Mouse (Mus musculus): ENCODE data around the gene Ccnd3. TPM values are rescaled to one million over a fixed set of nuclear protein-coding genes. Genes with fewer than 3 reads are reported as not detected.

Gene Ccnd3
- polyA plus RNA-seq, 1 experiment from 2014 or later = 552 TPM

DNA sequence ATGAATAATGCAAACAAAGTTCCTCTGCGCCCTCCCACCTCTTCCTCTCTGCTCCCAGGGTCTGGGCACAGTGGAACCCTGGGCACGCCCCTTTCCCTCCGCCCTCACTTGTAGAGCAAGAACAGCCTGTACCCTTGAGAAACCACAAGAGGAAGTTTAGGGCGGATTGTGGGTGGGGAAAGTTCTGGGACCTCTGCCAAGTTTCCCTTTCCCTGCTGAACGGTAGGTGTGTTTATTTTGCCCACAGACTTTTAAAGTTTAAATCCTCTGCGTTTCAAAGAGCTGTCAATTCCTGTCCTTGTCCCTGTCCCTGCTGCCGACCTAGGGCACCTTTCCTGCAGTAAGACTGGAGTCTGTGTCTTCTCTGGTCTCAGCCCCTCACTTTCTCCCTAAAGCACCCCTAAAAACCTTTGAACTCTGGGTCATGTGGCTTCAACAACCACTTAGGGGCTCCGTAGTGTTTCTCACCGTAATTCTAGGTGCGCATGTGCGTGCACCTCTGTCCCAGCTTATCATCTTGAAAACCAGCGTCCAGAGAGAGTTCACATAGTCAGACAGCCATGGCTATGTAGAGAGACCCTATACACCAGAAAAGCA is 3.3 kb downstream of the Ccnd3 start:
- DNase-seq (ENCODE audit: low spot score) = peak; percentile 93
- Histone ChIP-seq H3K4me3 (peak overlapping the region; percentile 45), H3K27me3 (ENCODE audit: insufficient read depth, poor library complexity, severe bottlenecking) (no peaks in the 10 kb centered on the region), H3K4me1 (peaks cover 50% of the 10 kb centered on the region), H3K36me3 (no peaks in the 10 kb centered on the region), H3K27ac (peak overlapping the region; percentile 79), H3K9me3 (no peaks in the 10 kb centered on the region)
- 33% methylated on average over 12 of the region's 12 CpGs for WGBS

DNA sequence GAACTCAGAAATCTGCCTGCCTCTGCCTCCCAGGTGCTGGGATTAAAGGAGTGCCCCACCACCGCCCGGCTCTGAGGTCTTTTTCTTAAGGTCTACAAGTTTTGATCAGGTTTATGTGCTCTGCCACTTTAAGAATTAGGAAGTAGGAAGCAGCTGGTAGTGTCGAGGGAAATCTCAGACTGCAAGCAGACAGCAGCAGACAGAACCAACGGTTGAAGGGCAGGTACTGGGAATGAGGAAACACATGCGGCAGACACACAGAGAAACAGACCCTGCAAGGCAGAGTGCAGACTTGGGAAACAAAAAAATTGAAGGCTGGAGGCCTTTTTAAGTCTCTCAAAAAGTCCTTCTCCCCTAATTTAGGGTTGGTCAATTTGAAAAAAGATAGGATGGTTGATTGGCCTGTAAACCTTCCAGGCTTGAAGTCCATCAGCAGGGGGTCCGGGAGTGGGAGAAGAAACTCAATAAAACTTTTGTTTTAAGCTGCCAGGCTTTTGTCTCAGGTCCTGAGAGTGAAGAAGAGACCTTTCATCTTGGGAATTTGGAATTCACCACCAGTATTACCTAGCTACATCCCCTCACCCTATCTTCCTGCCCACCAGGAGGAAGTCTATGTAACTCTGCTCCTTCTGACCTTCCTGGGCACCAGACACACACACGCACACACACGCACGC is 4.3 kb downstream of the Ccnd3 start:
- DNase-seq (ENCODE audit: low spot score) = no peak
- Histone ChIP-seq H3K36me3 (no peaks in the 10 kb centered on the region), H3K27me3 (ENCODE audit: insufficient read depth, poor library complexity, severe bottlenecking) (no peaks in the 10 kb centered on the region), H3K4me3 (no peak overlapping the region), H3K27ac (0 out of 2 replicates have a peak overlapping the region, but pooled peaks have one; percentile 7), H3K4me1 (peaks cover 58% of the 10 kb centered on the region), H3K9me3 (no peaks in the 10 kb centered on the region)
- WGBS = 65% methylated on average over 9 of the region's 9 CpGs

DNA sequence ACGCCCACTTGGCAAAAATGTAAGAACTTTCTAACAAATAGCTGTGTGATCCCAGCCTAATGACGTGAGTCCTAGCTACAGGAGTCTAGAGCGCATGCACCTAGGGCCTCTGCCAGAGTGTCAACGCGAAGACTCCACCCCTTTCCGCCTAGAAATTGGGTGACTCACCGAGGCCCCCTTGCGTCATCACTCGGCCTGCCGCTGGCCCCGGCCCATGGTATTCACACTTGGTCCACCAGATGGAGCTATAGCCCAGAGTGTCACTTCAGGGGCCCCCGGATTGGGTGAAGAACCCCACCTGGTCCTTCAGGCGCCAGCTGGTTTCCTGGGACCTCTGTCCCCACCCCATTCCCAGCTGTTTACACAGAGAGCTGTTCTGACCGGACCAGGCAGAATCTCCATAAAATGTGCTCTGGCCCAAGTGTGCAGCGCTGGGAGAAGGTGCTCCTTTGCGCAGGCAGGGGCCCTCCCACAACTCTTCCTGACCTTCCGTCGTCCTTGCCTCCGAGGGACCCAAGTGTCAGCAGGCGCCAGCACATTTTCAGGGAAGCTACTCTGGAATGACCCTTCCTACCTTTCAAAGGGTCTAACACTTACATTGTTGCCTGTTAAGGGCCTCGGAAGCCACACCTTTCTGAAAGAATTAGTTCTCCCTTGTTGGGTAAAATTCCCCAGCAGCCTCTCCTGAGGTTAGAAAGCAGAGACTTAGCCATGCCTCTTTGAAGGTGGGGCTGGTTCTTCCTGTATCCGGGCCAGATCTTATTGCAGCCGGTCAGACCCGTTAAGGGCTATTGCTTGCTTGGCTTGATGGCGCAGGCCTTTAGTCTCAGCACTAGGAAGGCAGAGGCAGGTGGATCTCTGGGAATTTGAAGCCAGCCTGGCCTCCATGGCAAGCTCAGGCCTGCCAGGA is 6.5 kb downstream of the Ccnd3 start:
- DNase-seq (ENCODE audit: low spot score) = peak; percentile 99
- Histone ChIP-seq H3K27me3 (ENCODE audit: insufficient read depth, poor library complexity, severe bottlenecking) (no peaks in the 10 kb centered on the region), H3K36me3 (peaks cover 3% of the 10 kb centered on the region; the same call in 1 of the 2 replicates), H3K4me3 (peak overlapping the region; percentile 47), H3K9me3 (no peaks in the 10 kb centered on the region), H3K4me1 (peaks cover 39% of the 10 kb centered on the region), H3K27ac (peak overlapping the region; percentile 93)
- 10% methylated on average over 25 of the region's 25 CpGs for WGBS

DNA sequence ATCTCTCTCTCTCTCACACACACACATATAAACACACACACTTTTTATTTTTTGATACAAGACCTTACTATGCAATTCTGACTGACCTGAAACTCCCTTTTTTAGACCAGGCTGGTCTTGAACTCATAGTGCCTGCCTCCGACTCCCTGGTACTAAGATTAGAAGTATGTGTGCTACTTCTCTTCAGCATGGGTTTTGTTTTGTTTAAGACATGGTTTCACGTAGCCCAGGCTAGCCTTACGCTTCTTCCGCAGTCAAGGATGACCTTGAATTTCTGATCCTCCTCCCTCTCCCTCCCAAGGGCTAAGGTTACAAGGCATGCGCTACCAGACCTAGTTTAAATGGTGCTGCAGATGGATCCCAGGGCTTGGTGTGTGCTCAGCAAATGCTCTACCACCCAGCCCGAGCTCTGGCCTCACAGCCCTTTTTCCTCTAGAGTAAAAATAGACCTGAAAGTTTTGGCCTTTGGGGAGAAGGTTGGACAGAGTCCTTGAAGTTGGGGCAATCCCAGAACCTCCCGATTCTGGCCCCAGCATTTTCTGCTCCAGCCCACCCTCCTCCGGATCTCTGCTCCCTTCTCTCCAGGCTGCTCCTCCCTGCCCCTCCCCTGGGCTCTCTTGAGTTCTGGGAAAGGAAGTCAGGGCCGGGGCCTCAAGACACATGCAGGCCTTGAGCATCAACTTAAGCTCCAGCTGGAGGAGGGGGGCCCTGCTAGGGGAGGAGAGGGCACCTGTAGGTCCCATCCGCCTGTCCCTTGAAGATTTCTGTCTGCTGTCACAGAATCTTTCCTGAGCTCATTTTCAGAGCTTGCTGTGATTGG is 8.3 kb downstream of the Ccnd3 start:
- H3K36me3 ChIP-seq = peaks cover 3% of the 10 kb centered on the region; the same call in 1 of the 2 replicates
- no peaks in the 10 kb centered on the region for H3K9me3 ChIP-seq
- H3K4me3 ChIP-seq = no peak overlapping the region
- H3K4me1 ChIP-seq = peaks cover 39% of the 10 kb centered on the region
- H3K27ac ChIP-seq = peak overlapping the region; percentile 93
- 67% methylated on average over 10 of the region's 10 CpGs for WGBS
- H3K27me3 ChIP-seq (ENCODE audit: insufficient read depth, poor library complexity, severe bottlenecking) = no peaks in the 10 kb centered on the region
- DNase-seq (ENCODE audit: low spot score) = no peak

DNA sequence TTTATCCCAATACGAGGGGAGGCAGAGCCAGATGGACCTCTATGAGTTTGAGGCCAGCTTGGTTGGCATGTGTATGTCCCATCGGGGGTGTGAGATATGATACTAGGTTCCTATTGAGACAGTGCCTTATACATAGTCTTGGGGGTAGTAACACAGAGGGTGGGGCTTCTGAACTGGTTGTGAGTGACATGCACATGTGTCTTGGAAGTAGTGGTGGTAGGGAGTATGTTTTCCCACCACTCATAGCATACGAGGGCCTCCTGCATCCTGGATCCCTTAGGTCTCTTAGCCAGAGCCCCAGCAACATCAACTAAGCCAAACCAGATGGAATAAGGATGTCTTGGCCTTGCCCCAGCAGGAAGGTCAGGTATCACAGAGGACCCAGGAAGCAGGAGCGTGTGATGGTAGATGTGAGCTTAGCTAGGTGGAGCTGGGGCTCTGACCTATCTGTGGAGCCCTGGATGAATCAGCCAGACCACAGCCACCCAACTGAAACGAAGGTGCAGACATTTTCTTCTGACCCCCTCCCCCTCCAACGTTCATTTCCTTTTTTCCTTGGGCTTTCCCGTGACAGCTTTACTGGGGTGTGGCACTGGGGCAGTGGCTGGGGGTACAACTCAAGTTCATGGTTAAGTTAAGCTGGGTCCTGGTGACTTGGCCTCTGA is 10.5 kb downstream of the Ccnd3 start:
- Histone ChIP-seq H3K27ac (peak overlapping the region; percentile 56; the same call in 1 of the 2 replicates), H3K36me3 (peaks cover 3% of the 10 kb centered on the region; the same call in 1 of the 2 replicates), H3K27me3 (ENCODE audit: insufficient read depth, poor library complexity, severe bottlenecking) (no peaks in the 10 kb centered on the region), H3K9me3 (no peaks in the 10 kb centered on the region), H3K4me3 (no peak overlapping the region), H3K4me1 (peaks cover 49% of the 10 kb centered on the region)
- DNase-seq (ENCODE audit: low spot score) = no peak
- 83% methylated on average over 7 of the region's 7 CpGs for WGBS

DNA sequence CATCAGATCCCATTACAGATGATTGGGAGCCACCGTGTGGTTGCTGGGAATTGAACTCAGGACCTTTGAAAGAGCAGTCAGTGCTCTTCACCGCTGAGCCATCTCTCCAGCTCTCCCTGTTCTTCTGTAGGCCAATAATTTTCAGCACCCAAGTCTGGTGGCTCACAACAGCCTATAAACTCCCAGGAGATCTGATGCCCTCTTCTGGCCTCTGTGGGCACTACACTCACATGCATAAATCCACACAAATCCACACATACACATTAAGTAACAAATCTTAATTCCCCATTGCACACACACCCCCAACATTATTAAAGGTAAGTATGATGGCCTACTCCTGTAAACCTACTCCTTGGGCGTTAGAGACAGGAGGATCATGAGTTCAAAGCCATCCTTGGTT is 11.4 kb downstream of the Ccnd3 start:
- H3K4me1 ChIP-seq = peaks cover 56% of the 10 kb centered on the region
- H3K9me3 ChIP-seq = no peaks in the 10 kb centered on the region
- peaks cover 3% of the 10 kb centered on the region; the same call in 1 of the 2 replicates for H3K36me3 ChIP-seq
- no peak for DNase-seq (ENCODE audit: low spot score)
- H3K27ac ChIP-seq = no peak overlapping the region
- H3K4me3 ChIP-seq = no peak overlapping the region
- no peaks in the 10 kb centered on the region for H3K27me3 ChIP-seq (ENCODE audit: insufficient read depth, poor library complexity, severe bottlenecking)
- WGBS = 96% methylated on average over 3 of the region's 3 CpGs

DNA sequence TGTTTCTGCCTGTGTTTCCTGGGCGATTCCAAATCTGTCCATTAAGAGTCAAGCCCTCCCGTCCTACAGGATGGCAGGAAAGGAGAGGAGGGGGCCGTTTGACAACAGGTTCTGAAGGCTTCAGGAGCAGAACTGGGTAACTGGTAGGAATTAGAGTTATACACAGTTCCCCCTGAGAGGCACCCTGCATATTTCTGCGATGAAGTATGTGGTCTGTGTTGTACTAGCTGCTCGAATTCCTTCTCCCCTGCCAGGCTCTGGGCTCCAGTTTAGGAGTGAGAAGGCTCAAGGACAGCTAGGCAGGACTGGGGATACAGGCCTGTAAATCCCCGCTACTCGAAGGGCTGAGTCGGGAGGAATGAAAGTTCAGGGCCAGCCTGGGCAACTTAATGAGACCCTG is 13.4 kb downstream of the Ccnd3 start:
- WGBS = 22% methylated on average over 8 of the region's 8 CpGs
- H3K9me3 ChIP-seq = no peaks in the 10 kb centered on the region
- H3K27ac ChIP-seq = peak overlapping the region; percentile 98
- peaks cover 3% of the 10 kb centered on the region; the same call in 1 of the 2 replicates for H3K36me3 ChIP-seq
- H3K4me1 ChIP-seq = peaks cover 62% of the 10 kb centered on the region
- peak; percentile 90 for DNase-seq (ENCODE audit: low spot score)
- peak overlapping the region; percentile 19; the same call in 1 of the 2 replicates for H3K4me3 ChIP-seq
- H3K27me3 ChIP-seq (ENCODE audit: insufficient read depth, poor library complexity, severe bottlenecking) = no peaks in the 10 kb centered on the region

DNA sequence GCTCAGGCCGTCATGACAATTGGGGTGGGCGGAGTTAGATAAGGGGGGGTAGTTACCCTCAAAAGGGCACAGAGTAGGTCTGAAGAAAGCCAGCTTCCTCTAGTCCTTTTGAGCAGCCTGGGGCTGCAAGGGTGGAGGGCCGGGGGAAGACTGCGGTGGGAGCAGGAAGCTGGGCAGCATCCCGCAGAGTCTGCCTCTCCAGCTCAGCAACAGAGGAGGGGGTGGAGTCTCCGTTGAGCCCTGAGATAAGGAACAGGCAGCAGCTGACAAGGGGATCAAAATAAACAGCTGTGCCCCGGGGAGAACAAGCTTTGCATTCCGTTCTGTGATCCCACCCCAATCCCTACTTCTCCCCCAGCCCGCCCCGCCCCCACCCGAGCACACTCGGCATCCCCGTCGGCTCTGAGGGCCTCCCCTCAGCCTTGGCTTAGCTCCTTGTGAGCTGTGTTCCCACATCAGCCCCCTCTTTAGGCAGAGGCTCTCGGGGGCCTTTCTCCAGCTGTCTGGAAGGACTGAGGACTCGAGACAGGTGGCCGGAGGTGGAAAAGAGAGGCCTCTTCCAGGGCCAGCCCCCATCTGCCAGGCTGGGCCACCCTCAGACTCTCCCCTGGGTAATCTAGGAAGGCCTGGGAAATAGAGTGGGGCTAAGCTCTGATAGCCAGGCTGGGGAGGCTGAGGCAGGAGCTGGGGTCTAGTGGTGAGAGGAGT is 16.9 kb downstream of the Ccnd3 start:
- DNase-seq (ENCODE audit: low spot score) = peak; percentile 98
- WGBS = under 1% methylated on average over 17 of the region's 17 CpGs
- Histone ChIP-seq H3K9me3 (no peaks in the 10 kb centered on the region), H3K27ac (peak overlapping the region; percentile 98), H3K36me3 (no peaks in the 10 kb centered on the region), H3K4me1 (peaks cover 73% of the 10 kb centered on the region), H3K27me3 (ENCODE audit: insufficient read depth, poor library complexity, severe bottlenecking) (no peaks in the 10 kb centered on the region), H3K4me3 (peak overlapping the region; percentile 47)

DNA sequence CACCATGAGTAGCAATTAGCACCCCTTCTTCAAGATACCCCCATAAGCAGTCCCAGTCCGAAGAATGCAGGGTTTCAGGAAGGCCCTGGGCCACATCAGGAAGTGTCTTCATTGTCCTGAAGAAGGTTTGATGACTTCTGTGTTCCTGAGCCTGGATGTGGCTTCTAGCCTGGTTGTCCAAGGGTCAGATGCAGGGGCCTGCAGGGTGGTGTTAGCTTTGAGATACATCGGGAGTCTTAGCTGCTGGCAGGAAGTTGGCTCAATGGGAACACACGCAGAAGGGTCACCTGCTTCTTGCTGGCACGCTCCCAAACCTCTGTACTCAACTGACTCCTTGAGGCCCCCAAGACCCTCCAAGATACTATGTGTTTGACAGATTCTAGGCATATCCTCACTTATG is 17.7 kb downstream of the Ccnd3 start:
- peak overlapping the region; percentile 98 for H3K27ac ChIP-seq
- DNase-seq (ENCODE audit: low spot score) = no peak
- H3K36me3 ChIP-seq = no peaks in the 10 kb centered on the region
- H3K27me3 ChIP-seq (ENCODE audit: insufficient read depth, poor library complexity, severe bottlenecking) = no peaks in the 10 kb centered on the region
- H3K4me1 ChIP-seq = peaks cover 77% of the 10 kb centered on the region
- peak overlapping the region; percentile 47; the same call in 1 of the 2 replicates for H3K4me3 ChIP-seq
- H3K9me3 ChIP-seq = no peaks in the 10 kb centered on the region
- WGBS = 46% methylated on average over 4 of the region's 4 CpGs

DNA sequence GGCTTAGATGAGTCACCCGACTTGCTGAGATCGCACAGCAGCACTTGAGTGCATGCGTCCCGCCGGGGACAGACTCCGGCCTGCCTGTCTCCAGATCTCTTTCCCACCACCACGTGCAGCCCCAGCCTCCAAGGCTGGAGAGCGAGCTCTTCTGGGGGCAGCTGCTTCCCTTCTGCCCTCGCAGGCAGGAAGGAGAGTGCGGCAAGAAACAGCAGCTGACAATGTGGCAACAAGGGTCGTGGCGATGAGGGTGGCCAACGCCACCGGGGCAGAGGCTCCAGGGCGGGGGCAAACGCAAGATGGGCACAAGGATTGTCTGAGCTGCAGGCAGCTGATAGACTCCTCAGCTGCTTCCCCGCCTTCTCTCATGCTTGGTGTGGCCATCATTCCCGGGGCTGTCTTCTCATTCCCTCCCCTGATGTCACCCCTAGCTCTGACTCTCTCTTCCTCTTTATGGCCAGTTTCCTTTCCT is 18.4 kb downstream of the Ccnd3 start:
- Histone ChIP-seq H3K9me3 (no peaks in the 10 kb centered on the region), H3K4me1 (peaks cover 77% of the 10 kb centered on the region), H3K36me3 (no peaks in the 10 kb centered on the region), H3K27ac (peak overlapping the region; percentile 98), H3K27me3 (ENCODE audit: insufficient read depth, poor library complexity, severe bottlenecking) (no peaks in the 10 kb centered on the region), H3K4me3 (peak overlapping the region; percentile 22; the same call in 1 of the 2 replicates)
- 36% methylated on average over 18 of the region's 18 CpGs for WGBS
- DNase-seq (ENCODE audit: low spot score) = no peak

DNA sequence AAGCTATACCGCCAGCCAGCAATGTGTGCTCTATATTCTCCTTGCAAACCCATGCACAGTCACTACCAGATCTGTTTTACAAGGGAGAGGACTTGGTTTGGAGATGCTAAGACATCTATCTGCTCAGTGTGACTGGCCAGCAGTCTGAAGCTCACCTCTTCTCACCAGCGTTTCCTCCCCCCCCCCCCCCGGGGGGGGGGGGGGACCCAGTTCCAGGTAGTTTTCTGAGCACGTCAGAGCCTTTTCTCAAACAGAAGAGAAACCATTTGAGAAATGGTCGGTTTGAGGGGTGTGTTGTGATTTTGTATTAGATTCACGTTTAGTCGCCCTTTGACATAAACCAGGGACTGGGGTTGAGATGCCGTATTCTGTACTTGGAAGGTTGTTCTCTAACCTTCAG is 19.2 kb downstream of the Ccnd3 start:
- no peaks in the 10 kb centered on the region for H3K36me3 ChIP-seq
- no peak for DNase-seq (ENCODE audit: low spot score)
- no peaks in the 10 kb centered on the region for H3K9me3 ChIP-seq
- peak overlapping the region; percentile 98 for H3K27ac ChIP-seq
- H3K27me3 ChIP-seq (ENCODE audit: insufficient read depth, poor library complexity, severe bottlenecking) = no peaks in the 10 kb centered on the region
- 67% methylated on average over 8 of the region's 8 CpGs for WGBS
- H3K4me3 ChIP-seq = no peak overlapping the region
- H3K4me1 ChIP-seq = peaks cover 80% of the 10 kb centered on the region
